Mouse (Mus musculus): ENCODE data around the gene Patl2. TPM values are rescaled to one million over a fixed set of nuclear protein-coding genes. Genes with fewer than 3 reads are reported as not detected.

Patl2 gene
- polyA plus RNA-seq, 2 experiments: 0.03 to 0.17 TPM

- Histone ChIP-seq H3K36me3 (ENCODE audit: control insufficient read depth, insufficient read depth, low read length) (no peaks in the 10 kb centered on the region), H3K4me1 (ENCODE audit: control insufficient read depth, insufficient read depth, low read length) (no peaks in the 10 kb centered on the region), H3K4me3 (replicated peaks; ENCODE audit: low read length) (no peak overlapping the region), H3K27me3 (ENCODE audit: control insufficient read depth, insufficient read depth, low read length) (no peaks in the 10 kb centered on the region), H3K4me2 (replicated peaks; ENCODE audit: low read depth, low read length, severe bottlenecking) (no peak overlapping the region), H3K27ac (replicated peaks; ENCODE audit: low read depth, low read length) (no peak overlapping the region), H3K9ac (ENCODE audit: low read depth, low read length, severe bottlenecking) (no peak overlapping the region), H3K9me3 (ENCODE audit: control insufficient read depth, low read length) (no peaks in the 10 kb centered on the region)
- no peak for TF ChIP-seq POLR2A (IDR thresholded peaks at IDR 0.05; ENCODE audit: borderline replicate concordance, extremely low read depth, insufficient read depth, insufficient read length)
- WGBS: 47% methylated on average over 12 of the region's 12 CpGs
- DNase-seq (ENCODE audit: low spot score): no peak
- no peak for ATAC-seq (ENCODE audit: low FRiP score, low read depth)
Observed at GRCm38 (mm10) chr2:122125680-122126572, 60.1 kb downstream of the Patl2 start.

- H3K9me3 ChIP-seq (ENCODE audit: control insufficient read depth, low read length): no peaks in the 10 kb centered on the region
- peak within 1 kb of the TSS; percentile 96 for H3K27ac ChIP-seq (replicated peaks; ENCODE audit: low read depth, low read length)
- H3K4me1 ChIP-seq (ENCODE audit: control insufficient read depth, insufficient read depth, low read length): peaks cover 6% of the 10 kb centered on the region; the same call in 1 of the 2 replicates
- H3K4me2 ChIP-seq (replicated peaks; ENCODE audit: low read depth, low read length, severe bottlenecking): peak within 1 kb of the TSS; percentile 68
- H3K4me3 ChIP-seq (replicated peaks; ENCODE audit: low read length): peak within 1 kb of the TSS; percentile 69
- 1% methylated on average over 43 of the region's 47 CpGs for WGBS
- ATAC-seq (ENCODE audit: low FRiP score, low read depth) (peak; percentile 99), DNase-seq (ENCODE audit: low spot score) (peak; percentile 98)
- H3K9ac ChIP-seq (ENCODE audit: low read depth, low read length, severe bottlenecking): peak within 1 kb of the TSS; percentile 90
- no peaks in the 10 kb centered on the region for H3K27me3 ChIP-seq (ENCODE audit: control insufficient read depth, insufficient read depth, low read length)
- H3K36me3 ChIP-seq (ENCODE audit: control insufficient read depth, insufficient read depth, low read length): peaks cover 3% of the 10 kb centered on the region; the same call in 1 of the 2 replicates
- TF ChIP-seq POLR2A (IDR thresholded peaks at IDR 0.05; ENCODE audit: borderline replicate concordance, extremely low read depth, insufficient read depth, insufficient read length): peak; percentile 99
Observed at GRCm38 (mm10) chr2:122117961-122118958, 67.7 kb downstream of the Patl2 start, which contains the start of gene Spg11. TSS of gene Spg11 (minus strand) at chr2:122118386.

- H3K27ac ChIP-seq (replicated peaks; ENCODE audit: low read depth, low read length): no peak overlapping the region
- DNase-seq (ENCODE audit: low spot score) (no peak), ATAC-seq (ENCODE audit: low FRiP score, low read depth) (no peak)
- no peaks in the 10 kb centered on the region for H3K27me3 ChIP-seq (ENCODE audit: control insufficient read depth, insufficient read depth, low read length)
- no peaks in the 10 kb centered on the region for H3K9me3 ChIP-seq (ENCODE audit: control insufficient read depth, low read length)
- peaks cover 6% of the 10 kb centered on the region; the same call in 1 of the 2 replicates for H3K4me1 ChIP-seq (ENCODE audit: control insufficient read depth, insufficient read depth, low read length)
- TF ChIP-seq POLR2A (IDR thresholded peaks at IDR 0.05; ENCODE audit: borderline replicate concordance, extremely low read depth, insufficient read depth, insufficient read length): no peak
- 90% methylated on average over 2 of the region's 2 CpGs for WGBS
- H3K36me3 ChIP-seq (ENCODE audit: control insufficient read depth, insufficient read depth, low read length): peaks cover 9% of the 10 kb centered on the region
- peak overlapping the region; percentile 69; the same call in 1 of the 2 replicates for H3K4me3 ChIP-seq (replicated peaks; ENCODE audit: low read length)
- H3K9ac ChIP-seq (ENCODE audit: low read depth, low read length, severe bottlenecking): no peak overlapping the region
- H3K4me2 ChIP-seq (replicated peaks; ENCODE audit: low read depth, low read length, severe bottlenecking): peak overlapping the region; percentile 68; the same call in 1 of the 2 replicates
Observed at GRCm38 (mm10) chr2:122116888-122117287, 69.1 kb downstream of the Patl2 start.

GRCm38 (mm10) chr2:122109714-122110113, 76.3 kb downstream of the Patl2 start:
- no peaks in the 10 kb centered on the region for H3K27me3 ChIP-seq (ENCODE audit: control insufficient read depth, insufficient read depth, low read length)
- H3K4me2 ChIP-seq (replicated peaks; ENCODE audit: low read depth, low read length, severe bottlenecking): no peak overlapping the region
- no peak for TF ChIP-seq POLR2A (IDR thresholded peaks at IDR 0.05; ENCODE audit: borderline replicate concordance, extremely low read depth, insufficient read depth, insufficient read length)
- H3K4me3 ChIP-seq (replicated peaks; ENCODE audit: low read length): no peak overlapping the region
- H3K9ac ChIP-seq (ENCODE audit: low read depth, low read length, severe bottlenecking): no peak overlapping the region
- DNase-seq (ENCODE audit: low spot score): no peak
- peaks cover 46% of the 10 kb centered on the region for H3K36me3 ChIP-seq (ENCODE audit: control insufficient read depth, insufficient read depth, low read length)
- no peaks in the 10 kb centered on the region for H3K4me1 ChIP-seq (ENCODE audit: control insufficient read depth, insufficient read depth, low read length)
- 87% methylated on average over 4 of the region's 4 CpGs for WGBS
- H3K9me3 ChIP-seq (ENCODE audit: control insufficient read depth, low read length): no peaks in the 10 kb centered on the region
- H3K27ac ChIP-seq (replicated peaks; ENCODE audit: low read depth, low read length): no peak overlapping the region
- ATAC-seq (ENCODE audit: low FRiP score, low read depth): no peak

- peaks cover 51% of the 10 kb centered on the region for H3K36me3 ChIP-seq (ENCODE audit: control insufficient read depth, insufficient read depth, low read length)
- WGBS: 88% methylated on average over 14 of the region's 14 CpGs
- no peaks in the 10 kb centered on the region for H3K9me3 ChIP-seq (ENCODE audit: control insufficient read depth, low read length)
- H3K27ac ChIP-seq (replicated peaks; ENCODE audit: low read depth, low read length): no peak overlapping the region
- H3K4me2 ChIP-seq (replicated peaks; ENCODE audit: low read depth, low read length, severe bottlenecking): no peak overlapping the region
- H3K27me3 ChIP-seq (ENCODE audit: control insufficient read depth, insufficient read depth, low read length): no peaks in the 10 kb centered on the region
- ATAC-seq (ENCODE audit: low FRiP score, low read depth) (no peak), DNase-seq (ENCODE audit: low spot score) (no peak)
- H3K9ac ChIP-seq (ENCODE audit: low read depth, low read length, severe bottlenecking): no peak overlapping the region
- H3K4me3 ChIP-seq (replicated peaks; ENCODE audit: low read length): no peak overlapping the region
- no peak for TF ChIP-seq POLR2A (IDR thresholded peaks at IDR 0.05; ENCODE audit: borderline replicate concordance, extremely low read depth, insufficient read depth, insufficient read length)
- no peaks in the 10 kb centered on the region for H3K4me1 ChIP-seq (ENCODE audit: control insufficient read depth, insufficient read depth, low read length)
Observed at GRCm38 (mm10) chr2:122108101-122108500, 77.9 kb downstream of the Patl2 start.
